Mouse (Mus musculus) G1E (cell line): ENCODE measurements around the gene Rdh16f1. TPM values are rescaled to one million over a fixed set of nuclear protein-coding genes. Genes with fewer than 3 reads are reported as not detected.
"Not testable (repeated sequence)": the region's sequence is repeated elsewhere in the genome, so short reads cannot be mapped to it uniquely, and the experiment has no call there.

Experiments
- ATAC-seq: 2 replicates; pipeline ENCODE4 v1.8.0; 2016; ENCODE audit warnings: mild to moderate bottlenecking; ENCODE audit not compliant: insufficient number of reproducible peaks, poor library complexity, low FRiP score, severe bottlenecking; ENCODE audit errors: extremely low read depth
- DNase-seq: peaks from one replicate; pipeline ENCODE4 v3.0.0; 2012; ENCODE audit warnings: low spot score
- H3K27me3 ChIP-seq: 2 replicates; pipeline ENCODE4 v1.6.1; 2012; ENCODE audit warnings: mild to moderate bottlenecking, low read length, inconsistent platforms; ENCODE audit not compliant: insufficient read depth
- H3K36me3 ChIP-seq: replicated peaks from 2 replicates; pipeline ENCODE3; 2012; ENCODE audit warnings: mild to moderate bottlenecking, inconsistent platforms
- H3K4me1 ChIP-seq: 2 replicates; pipeline ENCODE4 v1.6.1; 2012; ENCODE audit warnings: low read depth, low read length, inconsistent platforms, mixed read lengths; ENCODE audit not compliant: insufficient read depth
- H3K4me3 ChIP-seq: 2 replicates; pipeline ENCODE4 v1.5.1; 2012; ENCODE audit warnings: low read depth, mild to moderate bottlenecking, inconsistent platforms, low read length, moderate library complexity, mixed read lengths
- H3K9me3 ChIP-seq: replicated peaks from 2 replicates; pipeline ENCODE4 v1.6.1; 2012; ENCODE audit warnings: inconsistent platforms
- CTCF ChIP-seq: IDR thresholded peaks from 2 replicates; pipeline ENCODE4 v1.5.1; 2012; ENCODE audit warnings: low read depth, low read length, inconsistent platforms, mixed read lengths
- GATA1 ChIP-seq: IDR thresholded peaks from 2 replicates; pipeline ENCODE4 v1.6.1; 2012; ENCODE audit warnings: borderline replicate concordance, low read length, inconsistent platforms, mixed read lengths
- GATA2 ChIP-seq: IDR thresholded peaks from 2 replicates; pipeline ENCODE4 v1.6.1; 2012; ENCODE audit warnings: low read depth, low read length, inconsistent platforms, borderline replicate concordance
- POLR2AphosphoS5 ChIP-seq: IDR thresholded peaks from 2 replicates; pipeline ENCODE4 v1.6.1; 2012; ENCODE audit warnings: low read depth, low read length, inconsistent platforms; ENCODE audit not compliant: insufficient replicate concordance
- TAL1 ChIP-seq: conservative IDR thresholded peaks from 2 replicates; pipeline ENCODE4 v1.6.1; 2012; ENCODE audit warnings: low read depth, low read length, inconsistent platforms, mixed read lengths
- polyA plus RNA-seq: library from polyadenylated mRNA; stranded (reverse); fragments of >175 nt; gene quantifications from 2 replicates; pipeline ENCODE4 v1.2.3, GENCODE M21; 2012
- total RNA-seq, 2 experiments: library from RNA; stranded (forward) in 1 of 2; stranded (reverse) in 1 of 2; fragments of 200-1000 nt in 1 of 2; fragments of >200 nt in 1 of 2; fragmentation: Nextera tagmentation in 1 of 2; gene quantifications; 2 replicates each; pipeline ENCODE4 v1.2.3; 2014 to 2017

The Rdh16f1 gene
- total and polyA plus RNA-seq, 3 experiments = not detected

- TF ChIP-seq POLR2AphosphoS5 (no peak), CTCF (no peak), GATA1 (no peak), GATA2 (no peak), TAL1 (no peak)
- Histone ChIP-seq H3K27me3 (no peaks in the 10 kb centered on the region), H3K9me3 (no peaks in the 10 kb centered on the region), H3K4me3 (no peak overlapping the region), H3K36me3 (no peaks in the 10 kb centered on the region), H3K4me1 (no peaks in the 10 kb centered on the region)
- DNase-seq (no peak), ATAC-seq (no peak)
These were observed 39.7 kb downstream of the Rdh16f1 start for GRCm38 (mm10) chr10:127799295-127799694.

GRCm38 (mm10) chr10:127800891-127801290, 41.3 kb downstream of the Rdh16f1 start, which contains the start of gene Rdh16:
Rdh16 (plus strand) TSS chr10:127801152.
- no peak for TF ChIP-seq TAL1
- no peaks in the 10 kb centered on the region for H3K27me3 ChIP-seq
- H3K4me3 ChIP-seq = no peak within 1 kb of the TSS
- H3K4me1 ChIP-seq = no peaks in the 10 kb centered on the region
- no peaks in the 10 kb centered on the region for H3K9me3 ChIP-seq
- no peak for DNase-seq
- H3K36me3 ChIP-seq = no peaks in the 10 kb centered on the region
- ATAC-seq = no peak

- DNase-seq = no peak
- H3K4me1 ChIP-seq = no peaks in the 10 kb centered on the region
- no peak overlapping the region for H3K4me3 ChIP-seq
- H3K9me3 ChIP-seq = no peaks in the 10 kb centered on the region
- TF ChIP-seq POLR2AphosphoS5 = no peak
- TF ChIP-seq GATA1 = no peak
- TF ChIP-seq TAL1 = no peak
- TF ChIP-seq GATA2 = no peak
- no peak for TF ChIP-seq CTCF
- no peak for ATAC-seq
- H3K27me3 ChIP-seq = no peaks in the 10 kb centered on the region
- no peaks in the 10 kb centered on the region for H3K36me3 ChIP-seq
These were observed 42.0 kb downstream of the Rdh16f1 start for GRCm38 (mm10) chr10:127801612-127802011.

- no peak for DNase-seq
- Histone ChIP-seq H3K4me3 (no peak overlapping the region), H3K9me3 (no peaks in the 10 kb centered on the region), H3K27me3 (no peaks in the 10 kb centered on the region), H3K4me1 (no peaks in the 10 kb centered on the region), H3K36me3 (no peaks in the 10 kb centered on the region)
- no peak for TF ChIP-seq TAL1
- no peak for TF ChIP-seq POLR2AphosphoS5
- TF ChIP-seq GATA2 = no peak
- ATAC-seq = no peak
These were observed 42.6 kb downstream of the Rdh16f1 start for GRCm38 (mm10) chr10:127802236-127802635.

GRCm38 (mm10) chr10:127804416-127804815, 44.8 kb downstream of the Rdh16f1 start:
- H3K36me3 ChIP-seq = no peaks in the 10 kb centered on the region
- H3K4me3 ChIP-seq = no peak overlapping the region
- TF ChIP-seq CTCF = no peak
- TF ChIP-seq POLR2AphosphoS5 = no peak
- no peak for TF ChIP-seq TAL1
- TF ChIP-seq GATA2 = no peak
- TF ChIP-seq GATA1 = no peak
- ATAC-seq (no peak), DNase-seq (no peak)
- H3K4me1 ChIP-seq = no peaks in the 10 kb centered on the region; the same call in 1 of the 2 replicates
- H3K9me3 ChIP-seq = no peaks in the 10 kb centered on the region
- 0 out of 2 replicates have a peak, but pooled peaks cover 4% of the 10 kb centered on the region for H3K27me3 ChIP-seq

GRCm38 (mm10) chr10:127815888-127816287, 56.3 kb downstream of the Rdh16f1 start:
- H3K36me3 ChIP-seq = no peaks in the 10 kb centered on the region
- H3K9me3 ChIP-seq = no peaks in the 10 kb centered on the region
- H3K4me1 ChIP-seq = no peaks in the 10 kb centered on the region
- H3K27me3 ChIP-seq = peaks cover 9% of the 10 kb centered on the region
- TF ChIP-seq TAL1 = no peak
- no peak for TF ChIP-seq CTCF
- no peak for TF ChIP-seq GATA1
- TF ChIP-seq GATA2 = no peak
- H3K4me3 ChIP-seq = no peak overlapping the region
- no peak for ATAC-seq
- DNase-seq = no peak

- not testable (repeated sequence) for H3K36me3 ChIP-seq, H3K4me1 ChIP-seq, H3K9me3 ChIP-seq, H3K4me3 ChIP-seq, ATAC-seq, DNase-seq
- peaks cover 10% of the 10 kb centered on the region for H3K27me3 ChIP-seq
These were observed 57.8 kb downstream of the Rdh16f1 start for GRCm38 (mm10) chr10:127817268-127817910.

- H3K4me3 ChIP-seq, H3K9me3 ChIP-seq, DNase-seq, ATAC-seq, H3K36me3 ChIP-seq, H3K4me1 ChIP-seq: not testable (repeated sequence)
- peaks cover 12% of the 10 kb centered on the region for H3K27me3 ChIP-seq
These were observed 62.2 kb downstream of the Rdh16f1 start for GRCm38 (mm10) chr10:127821806-127822205.
